Mouse (Mus musculus) neural tube, embryonic 11.5 days (tissue): ENCODE measurements at regions not wholly inside any gene's neighbourhood (a gene's known extent, or its start where the extent isn't known, plus 50 kb on each side); places are given as distances from the start of the nearest gene placed in this dataset.
"Not testable (repeated sequence)": the region's sequence is repeated elsewhere in the genome, so short reads cannot be mapped to it uniquely, and the experiment has no call there.

ENCODE experiments used
- ATAC-seq: fragments of 200-750 bp; cut with Nextera tagmentation; 2 replicates; pipeline ENCODE4 v1.8.0; 2017; ENCODE audit warnings: moderate number of reproducible peaks, mild to moderate bottlenecking, moderate TSS enrichment, moderate library complexity; ENCODE audit not compliant: insufficient read depth, low FRiP score, low TSS enrichment
- DNase-seq: peaks from one replicate; pipeline ENCODE4 v3.0.0-alpha.2; 2015; ENCODE audit warnings: low spot score
- H3K27ac ChIP-seq: fragments of 300-500 bp; sonication (generic); 2 replicates; pipeline ENCODE4 v1.5.1; 2014; ENCODE audit warnings: low read depth, mild to moderate bottlenecking, low read length
- H3K27me3 ChIP-seq: fragments of 300-500 bp; sonication (generic); 2 replicates; pipeline ENCODE4 v1.6.1; 2014; ENCODE audit warnings: mild to moderate bottlenecking, low read length, mixed read lengths; ENCODE audit not compliant: control insufficient read depth, insufficient read depth
- H3K36me3 ChIP-seq: fragments of 300-500 bp; sonication (generic); 2 replicates; pipeline ENCODE4 v1.6.1; 2014; ENCODE audit warnings: mild to moderate bottlenecking, low read length, moderate library complexity, mixed read lengths; ENCODE audit not compliant: control insufficient read depth, insufficient read depth
- H3K4me1 ChIP-seq: fragments of 300-500 bp; sonication (generic); 2 replicates; pipeline ENCODE4 v1.6.1; 2014; ENCODE audit warnings: low read length, mixed read lengths; ENCODE audit not compliant: control insufficient read depth, insufficient read depth
- H3K4me2 ChIP-seq: fragments of 300-500 bp; sonication (generic); 2 replicates; pipeline ENCODE4 v1.6.1; 2014; ENCODE audit warnings: low read depth, mild to moderate bottlenecking, moderate library complexity
- H3K4me3 ChIP-seq: fragments of 300-500 bp; sonication (generic); 2 replicates; pipeline ENCODE4 v1.5.1; 2014; ENCODE audit warnings: low read depth, low read length
- H3K9ac ChIP-seq: fragments of 300-500 bp; sonication (generic); 2 replicates; pipeline ENCODE4 v1.6.1; 2014; ENCODE audit warnings: mild to moderate bottlenecking, low read length
- H3K9me3 ChIP-seq: fragments of 300-500 bp; sonication (generic); 2 replicates; pipeline ENCODE4 v1.6.1; 2016; ENCODE audit warnings: low read length; ENCODE audit not compliant: control insufficient read depth
- WGBS: fragments of 180-500 bp; shearing (Covaris S2); extraction: QIAGEN DNeasy Blood & Tissue Kit; methylation state at CpG from one replicate; pipeline ENCODE4 v1.1.7; 2014; 5-methylcytosine and 5-hydroxymethylcytosine counted together

DNA sequence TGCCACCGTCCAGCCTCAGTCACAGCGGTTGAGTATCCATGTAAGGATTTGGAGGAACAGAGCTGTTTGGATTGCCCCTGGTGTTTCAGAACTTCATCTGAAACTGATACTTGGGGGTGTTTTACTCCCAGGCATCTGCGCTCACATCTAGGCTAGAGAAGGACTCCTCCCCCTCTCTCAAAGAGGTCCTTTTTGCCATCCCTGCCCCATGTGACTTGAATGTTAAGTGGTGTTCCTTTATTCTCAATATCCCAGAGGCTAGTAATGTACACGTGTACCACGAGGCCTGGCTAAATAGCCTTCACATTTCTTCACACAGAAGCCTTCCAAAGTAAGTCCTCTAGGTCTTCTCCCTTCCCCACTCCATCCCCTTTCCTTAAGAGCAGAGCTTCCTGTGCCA, 280.0 kb downstream of the Etnk1 start:
- H3K4me3 ChIP-seq: no peak overlapping the region
- H3K27ac ChIP-seq: no peak overlapping the region
- no peak overlapping the region for H3K9ac ChIP-seq
- no peaks in the 10 kb centered on the region for H3K9me3 ChIP-seq
- no peak overlapping the region for H3K4me2 ChIP-seq
- H3K36me3 ChIP-seq: no peaks in the 10 kb centered on the region
- no peaks in the 10 kb centered on the region for H3K27me3 ChIP-seq
- H3K4me1 ChIP-seq: no peaks in the 10 kb centered on the region
- ATAC-seq: no peak
- 80% methylated on average over 5 of the region's 5 CpGs for WGBS
- DNase-seq: no peak

DNA sequence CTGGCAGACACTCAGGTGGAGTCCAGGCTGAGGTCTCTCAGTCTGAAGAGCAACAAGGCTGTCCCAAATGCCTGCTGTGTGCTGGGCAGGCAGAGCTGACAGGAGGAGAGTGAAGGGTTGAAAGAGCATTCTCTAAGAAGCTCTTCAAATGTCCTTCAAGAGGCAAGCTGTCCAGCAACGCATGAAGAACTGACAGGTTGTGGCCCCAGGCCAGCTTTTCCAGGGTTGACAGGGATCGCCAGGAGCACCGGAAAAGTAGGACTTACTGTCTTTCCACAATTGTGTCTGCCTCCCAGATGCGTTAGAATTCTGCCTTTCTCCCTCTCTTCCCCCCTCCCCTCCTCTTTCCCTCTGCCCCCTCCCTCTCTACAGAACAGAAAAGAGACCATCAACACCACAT, 282.1 kb downstream of the Etnk1 start:
- WGBS: 85% methylated on average over 4 of the region's 4 CpGs
- no peaks in the 10 kb centered on the region for H3K36me3 ChIP-seq
- no peak overlapping the region for H3K4me3 ChIP-seq
- DNase-seq: no peak
- no peak overlapping the region for H3K4me2 ChIP-seq
- H3K27ac ChIP-seq: no peak overlapping the region
- H3K9me3 ChIP-seq: no peaks in the 10 kb centered on the region
- H3K9ac ChIP-seq: no peak overlapping the region
- H3K4me1 ChIP-seq: no peaks in the 10 kb centered on the region
- H3K27me3 ChIP-seq: no peaks in the 10 kb centered on the region
- no peak for ATAC-seq

DNA sequence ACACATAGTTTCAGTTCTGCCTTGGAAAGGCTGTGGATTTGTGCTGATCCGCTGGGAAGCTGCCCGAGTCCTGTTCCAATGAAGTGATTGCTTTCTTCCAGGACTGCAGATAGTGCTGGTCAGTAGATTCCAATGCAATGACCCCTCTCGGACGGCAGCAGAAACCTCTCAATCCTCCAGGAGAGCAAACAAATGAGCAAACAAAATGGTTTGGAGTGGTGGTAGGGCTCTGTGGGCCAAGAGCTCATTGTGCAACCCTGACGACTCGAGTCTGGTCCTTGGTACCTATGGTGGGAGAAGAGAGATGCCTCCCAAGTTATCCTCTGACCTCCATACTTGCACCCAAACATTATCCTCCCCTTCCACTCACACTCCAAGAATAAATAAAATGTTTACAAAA, 284.8 kb downstream of the Etnk1 start:
- H3K4me2 ChIP-seq: no peak overlapping the region
- H3K9ac ChIP-seq: no peak overlapping the region
- H3K36me3 ChIP-seq: no peaks in the 10 kb centered on the region
- no peaks in the 10 kb centered on the region for H3K27me3 ChIP-seq
- no peaks in the 10 kb centered on the region for H3K4me1 ChIP-seq
- ATAC-seq (no peak), DNase-seq (no peak)
- H3K4me3 ChIP-seq: no peak overlapping the region
- no peaks in the 10 kb centered on the region for H3K9me3 ChIP-seq
- H3K27ac ChIP-seq: no peak overlapping the region
- 94% methylated on average over 6 of the region's 6 CpGs for WGBS

DNA sequence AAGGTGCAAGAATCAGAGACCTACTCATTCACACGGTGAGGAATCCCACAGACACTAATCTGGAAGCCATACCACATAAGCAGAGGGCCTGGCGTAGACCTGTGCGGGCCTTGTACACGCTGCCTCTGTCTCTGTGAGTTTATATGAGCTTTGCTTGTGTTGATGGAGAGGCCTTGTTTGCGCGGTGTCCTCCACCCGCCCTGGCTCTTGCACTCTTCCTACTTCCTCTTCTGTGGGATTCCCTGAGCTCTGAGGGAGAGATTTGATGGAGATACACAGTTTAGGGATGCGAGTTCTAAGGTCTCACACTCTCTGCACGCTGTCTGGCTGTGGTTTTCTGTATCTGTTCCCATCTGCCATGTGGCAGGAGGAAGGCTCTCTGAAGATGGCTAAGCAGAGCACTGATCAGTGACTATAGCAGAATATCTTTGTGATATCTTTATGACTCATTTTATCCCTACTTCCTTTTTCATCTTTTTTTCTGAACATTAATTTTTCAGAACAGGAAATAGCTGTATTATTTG, 287.7 kb downstream of the Etnk1 start:
- Histone ChIP-seq H3K27ac (no peak overlapping the region), H3K4me3 (no peak overlapping the region), H3K4me1 (no peaks in the 10 kb centered on the region), H3K4me2 (no peak overlapping the region), H3K9me3 (no peaks in the 10 kb centered on the region), H3K9ac (no peak overlapping the region), H3K27me3 (no peaks in the 10 kb centered on the region), H3K36me3 (no peaks in the 10 kb centered on the region)
- no peak for ATAC-seq
- 92% methylated on average over 9 of the region's 9 CpGs for WGBS
- no peak for DNase-seq

DNA sequence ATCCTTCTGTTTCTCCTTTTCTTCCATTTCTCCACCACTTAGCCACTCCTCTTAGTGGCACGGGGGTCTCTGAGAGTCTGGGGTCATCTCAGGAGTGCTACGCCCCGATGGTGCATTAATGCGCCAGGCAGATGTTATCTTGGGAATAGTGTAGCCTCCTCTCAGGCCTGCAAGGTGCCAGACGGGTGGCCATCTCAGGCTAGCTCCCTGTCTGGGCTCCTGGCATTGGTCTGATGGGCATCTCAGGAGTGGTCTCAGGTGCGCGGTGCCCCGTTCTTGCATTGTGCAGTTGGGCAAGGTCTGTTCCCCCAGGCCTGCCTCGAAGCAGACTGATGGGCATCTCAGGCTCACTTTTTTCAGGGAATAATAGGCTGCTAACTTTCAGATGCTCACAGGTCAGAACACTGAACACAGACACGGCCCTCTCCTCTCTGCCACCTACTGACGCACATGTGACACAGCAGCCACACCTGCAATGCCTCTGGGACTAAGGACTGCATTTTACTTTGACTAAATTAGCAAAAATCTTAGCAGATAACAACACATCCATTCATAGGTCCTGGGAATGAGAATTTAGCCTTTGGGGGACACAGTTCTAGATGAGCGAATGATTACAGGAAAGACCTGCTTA, 298.0 kb downstream of the Etnk1 start:
- no peaks in the 10 kb centered on the region for H3K27me3 ChIP-seq
- H3K4me2 ChIP-seq: no peak overlapping the region
- ATAC-seq: no peak
- H3K27ac ChIP-seq: no peak overlapping the region
- no peaks in the 10 kb centered on the region for H3K9me3 ChIP-seq
- WGBS: 81% methylated on average over 12 of the region's 12 CpGs
- H3K9ac ChIP-seq: no peak overlapping the region
- no peak overlapping the region for H3K4me3 ChIP-seq
- DNase-seq: no peak
- no peaks in the 10 kb centered on the region for H3K4me1 ChIP-seq
- no peaks in the 10 kb centered on the region for H3K36me3 ChIP-seq

DNA sequence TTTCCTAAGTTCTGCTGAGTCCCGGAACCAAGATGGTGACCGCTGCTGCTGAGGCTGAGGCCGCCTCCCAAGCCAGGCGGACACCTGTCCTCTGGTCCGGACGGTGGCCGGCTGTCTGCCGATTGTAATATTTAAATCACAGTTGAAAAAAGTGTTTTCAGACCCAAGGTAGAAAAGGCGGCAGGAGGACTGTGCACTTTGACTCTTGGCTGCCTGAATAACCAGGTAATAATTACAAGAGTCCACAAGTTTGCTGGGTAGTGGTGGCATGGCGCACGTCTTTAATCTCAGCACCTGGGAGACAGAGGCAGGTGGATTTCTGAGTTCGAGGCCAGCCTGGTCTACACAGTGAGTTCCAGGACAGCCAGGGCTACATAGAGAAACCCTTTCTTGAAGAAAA, 305.7 kb downstream of the Etnk1 start:
- DNase-seq, H3K4me3 ChIP-seq, H3K4me1 ChIP-seq, ATAC-seq, H3K4me2 ChIP-seq, H3K27ac ChIP-seq, H3K27me3 ChIP-seq, H3K9ac ChIP-seq, H3K9me3 ChIP-seq, H3K36me3 ChIP-seq: not testable (repeated sequence)
- 97% methylated on average over 11 of the region's 12 CpGs for WGBS

DNA sequence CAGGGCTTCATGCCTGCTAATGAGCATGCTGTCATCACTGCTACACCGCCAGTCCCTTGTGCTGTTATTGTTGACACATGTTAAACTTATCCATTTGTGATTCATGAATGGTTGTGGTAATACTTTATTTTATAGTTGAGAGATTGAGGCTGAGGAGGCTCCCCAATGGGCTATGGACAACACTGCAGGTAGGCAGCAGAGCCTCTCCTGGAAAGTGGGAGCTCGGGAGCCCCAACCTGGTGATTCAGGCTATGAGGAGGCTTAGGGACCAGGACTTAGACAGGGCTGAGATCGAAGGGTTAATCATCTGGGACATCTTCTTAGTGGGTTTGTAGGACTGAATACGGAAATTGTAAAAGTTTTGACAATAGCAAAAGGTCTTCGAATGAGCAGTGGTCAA, 307.4 kb downstream of the Etnk1 start:
- WGBS: 89% methylated on average over 5 of the region's 5 CpGs
- Histone ChIP-seq H3K4me2 (no peak overlapping the region), H3K9me3 (no peaks in the 10 kb centered on the region), H3K36me3 (no peaks in the 10 kb centered on the region), H3K4me3 (no peak overlapping the region), H3K27me3 (no peaks in the 10 kb centered on the region), H3K9ac (no peak overlapping the region), H3K27ac (no peak overlapping the region), H3K4me1 (no peaks in the 10 kb centered on the region)
- no peak for ATAC-seq
- DNase-seq: no peak

DNA sequence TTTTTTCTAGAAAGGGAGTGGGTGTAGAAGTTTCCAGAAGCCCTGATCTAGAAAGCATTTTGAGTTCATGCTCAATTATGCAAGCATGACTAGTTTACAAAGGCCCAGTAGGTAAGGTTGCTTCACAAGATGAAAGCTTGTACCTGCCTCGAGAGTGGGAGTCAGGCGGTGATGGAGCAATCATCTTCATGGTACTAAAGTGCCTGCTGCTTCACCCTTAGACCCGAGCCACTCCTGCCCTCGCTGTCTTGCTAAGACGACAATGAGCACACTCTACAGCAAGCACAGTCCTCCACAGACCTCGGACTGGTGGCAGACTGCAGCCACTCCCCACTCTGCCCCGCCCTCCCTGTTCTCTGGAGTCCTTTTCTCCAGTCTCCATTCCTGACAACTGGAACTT, 308.3 kb downstream of the Etnk1 start:
- ATAC-seq: no peak
- no peak overlapping the region for H3K27ac ChIP-seq
- H3K9me3 ChIP-seq: no peaks in the 10 kb centered on the region

DNA sequence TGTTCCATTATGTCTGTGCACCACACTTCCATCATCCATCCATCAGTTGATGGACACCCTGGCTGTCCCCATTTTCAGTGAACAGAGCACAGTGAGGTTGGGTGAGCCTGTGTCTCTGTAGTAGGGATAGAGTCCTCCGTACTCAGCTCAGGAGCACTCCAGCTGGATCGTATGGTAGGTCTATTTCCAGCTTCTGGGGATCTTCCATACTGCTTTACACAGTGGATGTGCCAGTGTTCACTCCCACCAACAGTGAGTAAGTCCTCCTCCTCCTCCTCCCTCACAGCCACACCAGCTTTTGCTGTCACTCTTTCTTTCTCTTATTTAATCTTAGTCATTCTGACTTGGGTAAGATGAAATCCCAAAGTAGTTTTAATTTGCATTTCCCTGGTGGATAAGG, 310.4 kb downstream of the Etnk1 start:
- DNase-seq: no peak

More for the DNA sequence above, 308.3 kb downstream of the Etnk1 start:
- Histone ChIP-seq H3K4me3 (no peak overlapping the region), H3K36me3 (no peaks in the 10 kb centered on the region), H3K4me1 (no peaks in the 10 kb centered on the region), H3K27me3 (no peaks in the 10 kb centered on the region), H3K4me2 (no peak overlapping the region), H3K9ac (no peak overlapping the region)
- 79% methylated on average over 7 of the region's 7 CpGs for WGBS
- DNase-seq: no peak

More for the DNA sequence above, 310.4 kb downstream of the Etnk1 start:
- Histone ChIP-seq H3K9me3 (no peaks in the 10 kb centered on the region), H3K27ac (no peak overlapping the region), H3K27me3 (no peaks in the 10 kb centered on the region), H3K4me2 (no peak overlapping the region), H3K9ac (no peak overlapping the region), H3K4me1 (no peaks in the 10 kb centered on the region), H3K36me3 (no peaks in the 10 kb centered on the region), H3K4me3 (no peak overlapping the region)
- ATAC-seq: no peak
- 92% methylated on average over 2 of the region's 2 CpGs for WGBS
